Mouse (Mus musculus) heart, adult 2 months (tissue): Measurements from ENCODE around the gene Clec1a. TPM values are rescaled to one million over a fixed set of nuclear protein-coding genes. Genes with fewer than 3 reads are reported as not detected.
A peak's percentile ranks its signal among the peaks of the same experiment; 100 is the strongest.

Experiments
- DNase-seq, 2 experiments: peaks; one replicate each; pipeline ENCODE4 v3.0.0; 2021
- H3K27ac ChIP-seq: fragments of 200-600 bp; 2 replicates; pipeline ENCODE4 v1.8.1; 2022
- H3K27me3 ChIP-seq: fragments of 200-500 bp; 2 replicates; pipeline ENCODE4 v1.6.1; 2012; ENCODE audit warnings: mild to moderate bottlenecking, low read length, inconsistent platforms, mixed read lengths; ENCODE audit not compliant: control insufficient read depth, insufficient read depth
- H3K36me3 ChIP-seq: fragments of 200-500 bp; 2 replicates; pipeline ENCODE4 v1.6.1; 2012; ENCODE audit warnings: low read length, inconsistent platforms; ENCODE audit not compliant: control insufficient read depth, insufficient read depth
- H3K4me1 ChIP-seq: fragments of 200-500 bp; 2 replicates; pipeline ENCODE4 v1.6.1; 2011; ENCODE audit warnings: low read length; ENCODE audit not compliant: control insufficient read depth, insufficient read depth
- H3K4me3 ChIP-seq: fragments of 200-600 bp; 2 replicates; pipeline ENCODE4 v1.8.1; 2022
- H3K79me2 ChIP-seq: fragments of 200-500 bp; replicated peaks from 2 replicates; pipeline ENCODE4 v1.6.1; 2012; ENCODE audit warnings: mild to moderate bottlenecking, inconsistent platforms, low read length, moderate library complexity, mixed read lengths; ENCODE audit not compliant: control insufficient read depth, insufficient read depth
- H3K9ac ChIP-seq: fragments of 200-500 bp; 2 replicates; pipeline ENCODE4 v1.6.1; 2012; ENCODE audit warnings: low read depth, mild to moderate bottlenecking, control low read depth, inconsistent platforms, low read length, mixed read lengths
- CTCF ChIP-seq: fragments of 200-600 bp; IDR thresholded peaks from 2 replicates; pipeline ENCODE4 v1.8.1; 2022; ENCODE audit warnings: antibody characterized with exemption, mild to moderate bottlenecking, moderate library complexity
- EP300 ChIP-seq: fragments of 200-500 bp; IDR thresholded peaks from 2 replicates; pipeline ENCODE4 v1.6.1; 2011; ENCODE audit warnings: low read depth, low read length, control low read depth; ENCODE audit not compliant: insufficient read depth
- POLR2A ChIP-seq: fragments of 200-500 bp; IDR thresholded peaks from 2 replicates; pipeline ENCODE4 v1.6.1; 2011; ENCODE audit warnings: mild to moderate bottlenecking, low read depth, low read length, control low read depth; ENCODE audit not compliant: insufficient read depth
- WGBS: fragments of 180-500 bp; shearing (Covaris S2); methylation state at CpG from one replicate; pipeline ENCODE4 v1.1.7; 2018; 5-methylcytosine and 5-hydroxymethylcytosine counted together
- intact Hi-C: fragments of 180-260 bp; cut with DNase I; formaldehyde crosslinking; loops from one replicate; pipeline ENCODE4 v1.15.1; 2025
- polyA plus RNA-seq: library from polyadenylated mRNA; depleted of rRNA; stranded (reverse); fragments of >200 nt; gene quantifications from 2 replicates; pipeline ENCODE4 v1.2.3, GENCODE M21; 2012
- total RNA-seq, 2 experiments: library from RNA; stranded (reverse); gene quantifications; 2 replicates each; pipeline ENCODE4 v1.2.3; 2021

Gene Clec1a
- total and polyA plus RNA-seq, 3 experiments = 3.4 to 12.4 (median 10.6) TPM

- no peaks in the 10 kb centered on the region for H3K79me2 ChIP-seq
- H3K27ac ChIP-seq = no peak overlapping the region
- peak; percentile 83 for TF ChIP-seq CTCF
- TF ChIP-seq EP300 = no peak
- no peak for TF ChIP-seq POLR2A
- no peak overlapping the region for H3K4me3 ChIP-seq
- 28% methylated on average over 13 of the region's 13 CpGs for WGBS
- no peak overlapping the region for H3K9ac ChIP-seq
- no peaks in the 10 kb centered on the region for H3K4me1 ChIP-seq
- H3K36me3 ChIP-seq = no peaks in the 10 kb centered on the region
- H3K27me3 ChIP-seq = no peaks in the 10 kb centered on the region
- intact Hi-C loops = loop anchor here (1.0 kb wide), 2 partner anchors 42 to 83 kb away; no protein-coding TSS in a partner anchor
- no peak for DNase-seq
Measured at GRCm38 (mm10) chr6:129476404-129477126, 24.8 kb upstream of the Clec1a start.

- intact Hi-C loops = no loop called here
- Histone ChIP-seq H3K36me3 (no peaks in the 10 kb centered on the region), H3K27ac (no peak overlapping the region), H3K9ac (no peak overlapping the region), H3K27me3 (no peaks in the 10 kb centered on the region), H3K4me1 (no peaks in the 10 kb centered on the region), H3K4me3 (no peak overlapping the region), H3K79me2 (no peaks in the 10 kb centered on the region)
- TF ChIP-seq CTCF = no peak
- no peak for TF ChIP-seq EP300
- TF ChIP-seq POLR2A = no peak
- no peak for DNase-seq
- 55% methylated on average over 5 of the region's 5 CpGs for WGBS
Measured at GRCm38 (mm10) chr6:129472627-129473026, 20.8 kb upstream of the Clec1a start.

- WGBS = 84% methylated on average over 6 of the region's 6 CpGs
- no peak for TF ChIP-seq POLR2A
- no peak for TF ChIP-seq EP300
- TF ChIP-seq CTCF = no peak
- H3K4me3 ChIP-seq = no peak overlapping the region
- H3K79me2 ChIP-seq = no peaks in the 10 kb centered on the region
- H3K36me3 ChIP-seq = no peaks in the 10 kb centered on the region
- H3K27me3 ChIP-seq = no peaks in the 10 kb centered on the region
- DNase-seq = no peak
- intact Hi-C loops = no loop called here
- H3K4me1 ChIP-seq = no peaks in the 10 kb centered on the region
- no peak overlapping the region for H3K9ac ChIP-seq
- no peak overlapping the region for H3K27ac ChIP-seq
Measured at GRCm38 (mm10) chr6:129471386-129471785, 19.6 kb upstream of the Clec1a start.

- Histone ChIP-seq H3K79me2 (no peaks in the 10 kb centered on the region), H3K4me3 (peak overlapping the region; percentile 48), H3K27ac (peak overlapping the region; percentile 90), H3K9ac (peak overlapping the region; percentile 67), H3K27me3 (no peaks in the 10 kb centered on the region), H3K4me1 (peaks cover 3% of the 10 kb centered on the region; the same call in 1 of the 2 replicates), H3K36me3 (peaks cover 14% of the 10 kb centered on the region)
- TF ChIP-seq EP300 (0 out of 2 replicates have a peak, but pooled peaks have one; percentile 41), CTCF (no peak), POLR2A (peak; percentile 71)
- DNase-seq = peak in 1 of 2 experiments; percentile 30
- intact Hi-C loops = loop anchor here (1.0 to 5.0 kb wide), 2 partner anchors 23 to 1012 kb away; partner anchors contain the start of gene Fkbp4
- WGBS = 48% methylated on average over 6 of the region's 6 CpGs
Measured at GRCm38 (mm10) chr6:129449743-129450142, 2.1 kb downstream of the Clec1a start.

GRCm38 (mm10) chr6:129438033-129438432 lies 13.8 kb downstream of the Clec1a start:
- Histone ChIP-seq H3K4me1 (no peaks in the 10 kb centered on the region; the same call in none of the 2 replicates), H3K9ac (no peak overlapping the region), H3K27ac (no peak overlapping the region), H3K36me3 (peaks cover 4% of the 10 kb centered on the region), H3K27me3 (no peaks in the 10 kb centered on the region), H3K4me3 (no peak overlapping the region), H3K79me2 (no peaks in the 10 kb centered on the region)
- TF ChIP-seq EP300 (no peak), POLR2A (no peak), CTCF (no peak)
- intact Hi-C loops = no loop called here
- WGBS = 80% methylated on average over 2 of the region's 2 CpGs
- no peak for DNase-seq

DNA sequence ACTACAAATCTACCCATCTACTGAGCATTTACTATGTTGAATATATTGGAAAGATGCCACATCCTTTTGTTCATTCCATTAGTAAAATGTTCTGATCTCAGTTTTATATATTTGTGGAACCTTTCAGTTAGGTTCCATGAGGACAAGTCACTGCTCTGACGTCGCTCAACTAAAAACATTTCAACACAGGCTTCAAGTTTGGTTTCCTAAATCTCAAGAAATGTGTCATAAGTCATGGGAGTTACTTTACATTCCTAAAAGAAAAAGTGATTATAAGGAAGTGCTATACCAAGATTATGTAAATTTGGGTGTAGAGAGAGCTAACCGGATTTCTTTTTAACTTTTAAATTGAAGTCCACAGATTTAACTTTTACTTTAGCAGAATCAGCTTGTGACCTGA lies 15.8 kb downstream of the Clec1a start:
- no peak for DNase-seq
- Histone ChIP-seq H3K4me3 (no peak overlapping the region), H3K4me1 (no peaks in the 10 kb centered on the region; the same call in none of the 2 replicates), H3K79me2 (no peaks in the 10 kb centered on the region), H3K9ac (no peak overlapping the region), H3K36me3 (peaks cover 4% of the 10 kb centered on the region), H3K27me3 (no peaks in the 10 kb centered on the region), H3K27ac (no peak overlapping the region)
- 66% methylated on average over 3 of the region's 3 CpGs for WGBS
- intact Hi-C loops = no loop called here
- TF ChIP-seq POLR2A (no peak), CTCF (no peak), EP300 (no peak)
